Mouse (Mus musculus) CH12.LX (cell line): ENCODE measurements around the gene Epha6. TPM values are rescaled to one million over a fixed set of nuclear protein-coding genes. Genes with fewer than 3 reads are reported as not detected.

Source experiments
- DNase-seq: peaks from one replicate; pipeline ENCODE4 v3.0.0-alpha.2; 2013; ENCODE audit errors: extremely low read depth
- H3K27ac ChIP-seq: 2 replicates; pipeline ENCODE4 v1.5.1; 2012; ENCODE audit warnings: low read depth, mild to moderate bottlenecking, control low read depth, moderate library complexity; ENCODE audit not compliant: insufficient read depth
- H3K27me3 ChIP-seq: replicated peaks from 2 replicates; pipeline ENCODE3; 2012; ENCODE audit warnings: inconsistent platforms
- H3K36me3 ChIP-seq, 2 experiments: replicated peaks in 1 of 2; 2 replicates each; pipeline versions ENCODE3 to v1.6.1; 2012; ENCODE audit warnings: inconsistent platforms in 1 of 2, low read length in 1 of 2, mild to moderate bottlenecking in 1 of 2, mixed read lengths in 1 of 2, moderate library complexity in 1 of 2; ENCODE audit not compliant: control insufficient read depth in 1 of 2, insufficient read depth in 1 of 2
- H3K4me1 ChIP-seq, 2 experiments: 2 replicates each; pipeline ENCODE4 v1.6.1; 2012; ENCODE audit warnings: inconsistent platforms in 1 of 2, moderate library complexity in 1 of 2; ENCODE audit not compliant: insufficient read depth in 2 of 2, control insufficient read depth in 1 of 2
- H3K4me2 ChIP-seq: 2 replicates; pipeline ENCODE4 v1.6.1; 2012; ENCODE audit warnings: low read depth, mild to moderate bottlenecking, control low read depth; ENCODE audit not compliant: poor library complexity, insufficient read depth, severe bottlenecking
- H3K4me3 ChIP-seq, 3 experiments: fragments of 150-350 bp in 1 of 3; sonication (generic) in 1 of 3; replicated peaks in 1 of 3; 2 replicates each; pipeline versions ENCODE3 to v1.5.1; 2011 to 2012; ENCODE audit warnings: low read depth in 2 of 3, low read length in 2 of 3, mild to moderate bottlenecking in 2 of 3, moderate library complexity in 2 of 3, control low read depth in 1 of 3, improper control_type of control experiment in 1 of 3, inconsistent platforms in 1 of 3, mixed read lengths in 1 of 3; ENCODE audit not compliant: poor library complexity in 1 of 3
- H3K79me2 ChIP-seq: replicated peaks from 2 replicates; pipeline ENCODE4 v1.6.1; 2012; ENCODE audit warnings: mild to moderate bottlenecking, moderate library complexity; ENCODE audit not compliant: control insufficient read depth, poor library complexity, insufficient read depth, severe bottlenecking; ENCODE audit errors: extremely low read depth
- H3K9ac ChIP-seq: 2 replicates; pipeline ENCODE4 v1.6.1; 2012; ENCODE audit warnings: low read depth, mild to moderate bottlenecking, control low read depth, moderate library complexity; ENCODE audit not compliant: insufficient read depth
- H3K9me3 ChIP-seq: replicated peaks from 2 replicates; pipeline ENCODE3; 2012; ENCODE audit warnings: low read length, inconsistent platforms, mixed read lengths
- CHD2 ChIP-seq: IDR thresholded peaks from 2 replicates; pipeline ENCODE4 v1.6.1; 2011; ENCODE audit warnings: low read length, improper control_type of control experiment
- CTCF ChIP-seq, 2 experiments: IDR thresholded peaks in 1 of 2; conservative IDR thresholded peaks in 1 of 2; 2 replicates each; pipeline ENCODE4 v1.5.1; 2011 to 2012; ENCODE audit warnings: low read depth in 2 of 2, low read length in 2 of 2, improper control_type of control experiment in 1 of 2, inconsistent platforms in 1 of 2, mild to moderate bottlenecking in 1 of 2, moderate library complexity in 1 of 2
- ELF1 ChIP-seq: IDR thresholded peaks from 2 replicates; pipeline ENCODE4 v1.6.1; 2014; ENCODE audit warnings: low read depth, mild to moderate bottlenecking, inconsistent platforms, low read length, improper control_type of control experiment
- EP300 ChIP-seq: IDR thresholded peaks from 2 replicates; pipeline ENCODE4 v1.6.1; 2011; ENCODE audit warnings: low read length, improper control_type of control experiment
- GABPA ChIP-seq: IDR thresholded peaks from 2 replicates; pipeline ENCODE4 v1.6.1; 2012; ENCODE audit warnings: low read depth, low read length, improper control_type of control experiment, inconsistent platforms; ENCODE audit not compliant: insufficient replicate concordance
- HCFC1 ChIP-seq: IDR thresholded peaks from 2 replicates; pipeline ENCODE4 v1.6.1; 2012; ENCODE audit warnings: low read depth, mild to moderate bottlenecking, inconsistent platforms, low read length, improper control_type of control experiment
- JUN ChIP-seq: IDR thresholded peaks from 2 replicates; pipeline ENCODE4 v1.6.1; 2011; ENCODE audit warnings: low read depth, mild to moderate bottlenecking, low read length, improper control_type of control experiment, moderate library complexity; ENCODE audit not compliant: insufficient read depth
- JUND ChIP-seq: conservative IDR thresholded peaks from 2 replicates; pipeline ENCODE4 v1.6.1; 2011; ENCODE audit warnings: low read depth, low read length, improper control_type of control experiment
- KAT2A ChIP-seq: IDR thresholded peaks from 2 replicates; pipeline ENCODE4 v1.6.1; 2012; ENCODE audit warnings: low read length, improper control_type of control experiment, inconsistent platforms; ENCODE audit not compliant: insufficient replicate concordance
- MAZ ChIP-seq: IDR thresholded peaks from 2 replicates; pipeline ENCODE4 v1.6.1; 2012; ENCODE audit warnings: low read depth, mild to moderate bottlenecking, inconsistent platforms, low read length, improper control_type of control experiment, moderate library complexity
- NRF1 ChIP-seq: IDR thresholded peaks from 2 replicates; pipeline ENCODE4 v1.6.1; 2014; ENCODE audit warnings: low read depth, mild to moderate bottlenecking, inconsistent platforms, low read length, improper control_type of control experiment, moderate library complexity
- PAX5 ChIP-seq: IDR thresholded peaks from 2 replicates; pipeline ENCODE4 v1.6.1; 2012; ENCODE audit warnings: low read length, inconsistent platforms, mixed read lengths
- POLR2AphosphoS2 ChIP-seq: IDR thresholded peaks from 2 replicates; pipeline ENCODE4 v1.6.1; 2011; ENCODE audit warnings: low read depth, low read length, improper control_type of control experiment
- RCOR1 ChIP-seq: conservative IDR thresholded peaks from 2 replicates; pipeline ENCODE4 v1.6.1; 2012; ENCODE audit warnings: low read depth, mild to moderate bottlenecking, inconsistent platforms, low read length, improper control_type of control experiment
- SIN3A ChIP-seq: IDR thresholded peaks from 2 replicates; pipeline ENCODE4 v1.6.1; 2012; ENCODE audit warnings: low read length, improper control_type of control experiment, inconsistent platforms
- TCF12 ChIP-seq: IDR thresholded peaks from 2 replicates; pipeline ENCODE4 v1.6.1; 2014; ENCODE audit warnings: low read depth, mild to moderate bottlenecking, inconsistent platforms, low read length, improper control_type of control experiment
- USF1 ChIP-seq: IDR thresholded peaks from 2 replicates; pipeline ENCODE4 v1.6.1; 2014; ENCODE audit warnings: low read depth, mild to moderate bottlenecking, inconsistent platforms, low read length, improper control_type of control experiment
- USF2 ChIP-seq: conservative IDR thresholded peaks from 2 replicates; pipeline ENCODE4 v1.6.1; 2011; ENCODE audit warnings: low read depth, low read length, improper control_type of control experiment
- ZMIZ1 ChIP-seq: IDR thresholded peaks from 2 replicates; pipeline ENCODE4 v1.6.1; 2012; ENCODE audit warnings: low read depth, mild to moderate bottlenecking, inconsistent platforms, low read length, improper control_type of control experiment
- ZNF384 ChIP-seq: IDR thresholded peaks from 2 replicates; pipeline ENCODE4 v1.6.1; 2012; ENCODE audit warnings: low read depth, low read length, improper control_type of control experiment, inconsistent platforms
- dilution Hi-C: fragments of 300-500 bp; cut with MboI; formaldehyde crosslinking; loops from 2 replicates; pipeline ENCODE4 v1.14.3; 2020; ENCODE audit warnings: low sequenced_read_pairs; ENCODE audit not compliant: extremely low pct_unique_long_range_greater_than_20kb, extremely low pct_ligation_motif_present
- in situ Hi-C: fragments of 300-500 bp; cut with MboI; formaldehyde crosslinking; loops from 3 replicates; pipeline ENCODE4 v1.14.3; 2019; ENCODE audit warnings: low sequenced_read_pairs, low pct_ligation_motif_present, low pct_unique_long_range_greater_than_20kb, mixed read lengths
- polyA plus RNA-seq: library from polyadenylated mRNA; unstranded; fragments of >175 nt; gene quantifications from 2 replicates; pipeline ENCODE4 v1.2.1, GENCODE M21; 2012; ENCODE audit warnings: low read depth; ENCODE audit not compliant: insufficient read length
- total RNA-seq, 2 experiments: library from RNA; depleted of rRNA; stranded (reverse); fragments of 300-350 nt in 1 of 2; fragments of >200 nt in 1 of 2; gene quantifications; 2 replicates each; pipeline ENCODE4 v1.2.3; 2012 to 2014

Gene Epha6
- total and polyA plus RNA-seq, 3 experiments = not detected

- H3K27ac ChIP-seq = no peak overlapping the region
- no peaks in the 10 kb centered on the region for H3K9me3 ChIP-seq
- no peak overlapping the region for H3K4me2 ChIP-seq
- H3K79me2 ChIP-seq = no peaks in the 10 kb centered on the region
- no peak for DNase-seq
- no peaks in the 10 kb centered on the region for H3K27me3 ChIP-seq
- in situ Hi-C loops = no loop called here
- no peaks in the 10 kb centered on the region for H3K4me1 ChIP-seq
- H3K4me3 ChIP-seq = no peak overlapping the region
- TF ChIP-seq POLR2AphosphoS2 = no peak
- TF ChIP-seq USF1 = no peak
- TF ChIP-seq KAT2A = no peak
- no peak for TF ChIP-seq SIN3A
- TF ChIP-seq JUN = no peak
- no peak for TF ChIP-seq JUND
- no peak for TF ChIP-seq ZMIZ1
- no peak for TF ChIP-seq CTCF (conservative IDR thresholded peaks at IDR 0.05 in 1 of 2, IDR thresholded peaks at IDR 0.05 in 1 of 2; ENCODE audit: low read depth in 2 of 2, low read length in 2 of 2)
- no peak for TF ChIP-seq HCFC1
- TF ChIP-seq ELF1 = no peak
- TF ChIP-seq, all 38 proteins: peak for 0
- dilution Hi-C loops = no loop called here
- Histone ChIP-seq H3K9ac (no peak overlapping the region), H3K36me3 (no peaks in the 10 kb centered on the region)
Observed at GRCm38 (mm10) chr16:59750905-59751304, 854.4 kb downstream of the Epha6 start.

GRCm38 (mm10) chr16:59743669-59744068, 861.7 kb downstream of the Epha6 start:
- in situ Hi-C loops = no loop called here
- Histone ChIP-seq H3K4me2 (no peak overlapping the region), H3K27me3 (no peaks in the 10 kb centered on the region)
- TF ChIP-seq KAT2A = no peak
- no peak for TF ChIP-seq GABPA
- no peak for TF ChIP-seq USF2
- TF ChIP-seq CHD2 = no peak
- no peak for TF ChIP-seq PAX5
- TF ChIP-seq RCOR1 = no peak
- no peak for TF ChIP-seq ZMIZ1
- TF ChIP-seq JUND = no peak
- TF ChIP-seq TCF12 = no peak
- TF ChIP-seq EP300 = no peak
- TF ChIP-seq USF1 = no peak
- TF ChIP-seq HCFC1 = no peak
- TF ChIP-seq JUN = no peak
- TF ChIP-seq NRF1 = no peak
- no peak for TF ChIP-seq MAZ
- no peak for TF ChIP-seq ZNF384
- TF ChIP-seq, all 38 proteins: peak for 0
- no peak for DNase-seq
- Histone ChIP-seq H3K9me3 (no peaks in the 10 kb centered on the region), H3K4me3 (no peak overlapping the region), H3K27ac (no peak overlapping the region), H3K4me1 (no peaks in the 10 kb centered on the region), H3K79me2 (no peaks in the 10 kb centered on the region), H3K9ac (no peak overlapping the region), H3K36me3 (no peaks in the 10 kb centered on the region)
- dilution Hi-C loops = no loop called here
